Mouse (Mus musculus): ENCODE measurements around the gene Mrpl50. TPM values are rescaled to one million over a fixed set of nuclear protein-coding genes. Genes with fewer than 3 reads are reported as not detected.

The Mrpl50 gene
- 10 to 100 TPM in 1 of 26 experiments, 1 to 10 TPM in 23, under 1 TPM in 2; 0.41 to 10.3 (median 3.4) TPM for total RNA-seq (2018; cell fraction: chromatin; rRNA removed)
- total RNA-seq (2018; cell fraction: cytosol; rRNA removed), result 10 to 100 TPM in 25 of 26 experiments, 1 to 10 TPM in 1; 8.6 to 18.0 (median 13.8) TPM
- 10 to 100 TPM in 8 of 26 experiments, 1 to 10 TPM in 18; 2.5 to 23.8 (median 6.4) TPM for total RNA-seq (2018; cell fraction: nucleus; rRNA removed)
- 16.6 to 26.8 TPM (median 24.5 TPM) in 3 replicates for polyA plus RNA-seq (2018)

DNA sequence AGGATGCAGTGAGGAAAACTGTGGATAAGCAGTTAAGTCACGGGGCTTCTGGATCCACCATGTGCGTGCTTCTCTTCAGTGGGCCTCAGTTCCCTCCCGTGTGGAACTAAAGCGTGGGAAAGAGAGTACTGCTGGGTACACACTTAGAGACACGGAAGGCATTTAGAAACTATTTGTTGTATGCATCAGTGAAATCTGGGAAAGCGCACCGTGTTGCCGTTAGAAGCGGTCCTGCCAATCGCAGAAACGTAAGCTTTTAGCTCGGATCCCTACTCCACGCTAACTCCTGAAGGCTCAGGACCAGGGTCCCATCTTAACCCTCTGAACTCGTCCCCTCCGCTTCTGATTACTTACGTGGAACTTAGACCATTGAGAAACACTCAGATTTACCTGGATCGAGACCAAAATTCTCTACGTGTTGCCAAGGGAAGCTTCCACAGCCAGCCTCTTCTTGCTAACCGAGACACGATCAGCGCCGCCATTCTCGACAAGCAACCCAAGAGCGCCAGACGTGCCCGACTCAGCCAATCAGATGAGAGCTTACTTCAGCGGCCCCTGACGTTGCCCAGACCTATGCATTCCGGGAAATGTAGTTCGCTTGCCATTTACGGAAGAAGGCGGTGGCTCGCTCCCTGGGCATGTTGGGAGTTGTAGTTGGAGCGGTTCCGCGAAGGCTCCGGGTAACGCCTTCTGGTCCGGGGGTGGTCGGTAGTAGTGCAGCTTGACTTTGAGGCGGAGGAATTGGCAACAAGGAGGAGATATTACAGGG, at the start of gene Mrpl50, which contains the start of gene Zfp189:
Mrpl50 (minus strand) TSS at position 522 of the 769 bp plus-strand sequence.
Zfp189 (plus strand) TSS at position 605 of the 769 bp plus-strand sequence.
- H3K79me2 ChIP-seq (ENCODE audit: inconsistent target), result peaks cover 51% of the 10 kb centered on the region
- peak within 1 kb of the TSS; percentile 93 for H3K4me3 ChIP-seq (ENCODE audit: inconsistent target)
- no peaks in the 10 kb centered on the region for H3K36me3 ChIP-seq (ENCODE audit: inconsistent target)
- H3K27ac ChIP-seq, result peak within 1 kb of the TSS; percentile 52
- WGBS (ENCODE audit: missing documents), result under 1% methylated on average over 41 of the region's 41 CpGs

DNA sequence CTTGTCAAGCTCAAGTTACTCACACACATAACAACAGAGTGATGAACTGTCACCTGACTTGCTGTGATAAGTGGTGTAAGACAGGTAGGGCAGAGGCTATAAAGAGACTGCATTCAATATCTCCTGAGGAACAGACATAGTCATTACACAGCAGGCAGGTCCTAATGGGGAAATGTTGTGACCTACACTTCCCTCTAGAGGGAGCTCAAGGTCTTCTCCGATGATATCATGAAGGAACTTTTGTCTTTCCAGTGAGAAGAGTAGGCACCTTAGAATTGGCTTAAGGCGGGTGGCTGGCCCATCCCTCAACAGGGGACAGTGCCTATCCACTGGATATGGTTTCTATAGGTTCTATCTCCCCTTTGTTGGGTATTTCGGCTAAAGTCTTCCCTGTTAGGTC, 46.7 kb upstream of the Mrpl50 start:
- 23% methylated on average over 3 of the region's 3 CpGs for WGBS (ENCODE audit: missing documents)
- H3K36me3 ChIP-seq (ENCODE audit: inconsistent target), result no peaks in the 10 kb centered on the region
- no peak overlapping the region for H3K27ac ChIP-seq
- H3K4me3 ChIP-seq (ENCODE audit: inconsistent target), result no peak overlapping the region
- no peaks in the 10 kb centered on the region for H3K79me2 ChIP-seq (ENCODE audit: inconsistent target)

DNA sequence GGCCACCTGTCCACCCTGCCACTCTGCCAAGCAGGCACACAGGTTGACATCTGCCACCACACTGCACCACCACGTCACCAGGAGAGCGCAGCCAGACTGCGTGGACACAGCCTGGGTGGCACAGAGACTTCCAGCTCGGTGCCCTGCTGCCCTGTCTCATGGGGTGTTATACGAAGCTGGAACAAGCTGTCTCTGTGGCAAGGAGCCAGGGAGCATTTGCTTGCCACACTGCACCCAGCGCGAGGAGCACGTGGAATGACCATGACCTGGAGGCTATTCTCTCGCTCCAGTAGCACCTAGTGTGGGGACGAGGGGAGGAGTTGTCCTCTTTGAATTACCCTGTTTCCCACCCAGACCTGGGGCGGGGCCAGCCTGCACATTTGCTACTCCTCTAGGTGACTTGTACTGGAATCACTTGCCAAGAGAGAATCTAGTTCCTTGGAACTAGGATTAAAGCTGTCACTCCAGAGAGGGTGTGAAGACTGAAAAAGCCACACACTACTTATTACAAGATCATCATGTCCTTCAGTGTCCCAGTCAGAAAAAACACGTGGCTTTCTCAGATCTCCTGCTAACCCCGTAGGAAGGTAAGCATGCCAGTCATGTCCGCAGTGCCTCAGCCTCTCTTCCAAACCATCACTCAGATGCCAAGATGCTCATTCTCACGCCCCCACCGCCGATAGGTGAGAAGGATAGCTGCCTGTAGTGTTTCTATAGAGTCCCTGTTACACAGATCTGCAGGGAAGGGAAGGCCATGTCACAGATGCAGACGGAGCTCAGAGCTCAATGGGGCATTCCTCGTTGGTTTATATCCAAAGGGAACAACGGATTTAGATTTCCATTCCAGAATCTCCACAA, 39.3 kb upstream of the Mrpl50 start:
- Histone ChIP-seq H3K79me2 (ENCODE audit: inconsistent target) (no peaks in the 10 kb centered on the region), H3K4me3 (ENCODE audit: inconsistent target) (no peak overlapping the region), H3K36me3 (ENCODE audit: inconsistent target) (no peaks in the 10 kb centered on the region), H3K27ac (no peak overlapping the region)
- WGBS (ENCODE audit: missing documents), result 80% methylated on average over 20 of the region's 20 CpGs

DNA sequence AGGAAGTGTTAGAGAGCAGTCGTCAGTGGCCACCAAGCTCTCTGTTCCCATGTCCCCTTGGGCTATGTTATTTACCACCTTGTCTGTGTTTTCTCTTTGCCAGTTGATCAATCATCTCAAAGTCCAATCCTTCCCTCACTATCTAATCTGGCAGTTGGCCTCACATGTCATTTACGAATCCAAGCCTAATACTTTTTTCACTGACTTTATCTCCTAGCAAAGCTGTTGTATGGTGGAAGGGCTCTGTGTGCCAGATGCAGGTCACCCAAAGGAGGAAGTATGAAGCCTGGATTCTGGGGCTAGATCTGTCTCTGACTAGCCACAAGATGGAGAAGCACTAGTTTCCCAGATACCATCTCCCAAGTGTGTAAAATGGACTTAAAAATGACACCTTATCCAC, 37.3 kb upstream of the Mrpl50 start:
- H3K36me3 ChIP-seq (ENCODE audit: inconsistent target), result no peaks in the 10 kb centered on the region
- no peaks in the 10 kb centered on the region for H3K79me2 ChIP-seq (ENCODE audit: inconsistent target)
- H3K27ac ChIP-seq, result no peak overlapping the region
- 58% methylated on average over 2 of the region's 2 CpGs for WGBS (ENCODE audit: missing documents)
- H3K4me3 ChIP-seq (ENCODE audit: inconsistent target), result no peak overlapping the region

DNA sequence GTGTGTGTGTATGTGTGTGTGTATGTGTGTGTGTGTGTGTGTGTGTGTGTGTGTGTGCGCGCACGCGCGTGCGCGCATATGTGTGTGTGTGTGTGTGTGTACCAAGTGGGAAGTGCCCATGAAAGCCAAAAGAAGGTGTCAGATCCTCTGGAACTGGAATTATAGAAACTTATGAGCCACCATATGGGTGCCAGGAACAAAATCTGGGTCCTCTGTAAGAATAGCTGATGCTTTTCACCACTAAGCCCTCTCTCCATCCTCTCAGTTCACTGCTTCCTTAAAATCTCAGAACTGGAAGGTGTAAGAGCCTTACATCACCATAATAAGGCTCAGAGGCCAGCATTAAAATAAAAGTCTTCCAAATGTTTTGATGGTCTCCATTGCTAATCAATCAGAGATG, 36.5 kb upstream of the Mrpl50 start:
- Histone ChIP-seq H3K79me2 (ENCODE audit: inconsistent target) (no peaks in the 10 kb centered on the region), H3K27ac (no peak overlapping the region), H3K36me3 (ENCODE audit: inconsistent target) (no peaks in the 10 kb centered on the region), H3K4me3 (ENCODE audit: inconsistent target) (no peak overlapping the region)
- WGBS (ENCODE audit: missing documents), result no CpG with 5 or more reads among the region's 7 CpGs

DNA sequence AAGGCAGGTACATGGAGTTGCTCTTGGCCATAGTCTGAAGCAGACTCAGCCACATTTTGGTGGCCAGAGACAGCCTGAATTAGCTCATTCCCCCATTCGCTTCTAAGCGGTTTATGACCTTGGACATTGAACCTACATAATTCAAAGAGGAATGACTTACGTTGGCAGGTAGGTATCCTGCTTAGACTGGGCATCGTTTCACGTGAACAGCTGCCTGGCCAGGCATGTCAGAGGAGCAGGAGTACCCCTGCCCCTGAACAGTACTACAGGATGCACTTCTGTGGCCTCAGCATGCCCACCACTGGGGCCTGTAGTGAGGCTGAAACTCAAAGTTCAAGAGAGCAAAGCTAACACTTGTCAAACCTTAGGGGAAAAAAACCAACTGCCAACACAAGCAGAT, 32.5 kb upstream of the Mrpl50 start:
- Histone ChIP-seq H3K79me2 (ENCODE audit: inconsistent target) (no peaks in the 10 kb centered on the region), H3K4me3 (ENCODE audit: inconsistent target) (no peak overlapping the region), H3K36me3 (ENCODE audit: inconsistent target) (no peaks in the 10 kb centered on the region), H3K27ac (no peak overlapping the region)
- WGBS (ENCODE audit: missing documents), result 91% methylated on average over 5 of the region's 5 CpGs

DNA sequence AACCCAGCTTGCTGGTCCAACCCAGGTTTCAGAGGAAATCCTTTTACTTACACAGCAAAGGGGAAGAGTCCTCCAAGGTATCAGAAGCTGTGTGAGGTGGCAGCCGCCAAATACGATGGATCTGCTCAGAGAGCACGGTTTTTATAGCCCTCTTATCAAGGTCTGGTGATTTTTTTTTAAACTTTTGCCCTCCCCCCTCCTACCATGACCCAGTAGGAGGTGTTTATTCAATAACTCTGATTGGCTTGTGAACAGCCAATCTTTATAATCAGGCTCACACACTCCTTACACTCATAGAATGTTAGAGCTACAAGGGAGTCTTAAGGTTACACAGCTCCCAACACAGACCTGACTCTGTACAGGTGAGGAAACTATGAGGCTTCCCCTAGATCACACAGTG, 28.5 kb upstream of the Mrpl50 start, which contains the start of gene Aldob:
Aldob (minus strand) TSS at position 164 of the 400 bp plus-strand sequence.
- Histone ChIP-seq H3K36me3 (ENCODE audit: inconsistent target) (no peaks in the 10 kb centered on the region), H3K79me2 (ENCODE audit: inconsistent target) (no peaks in the 10 kb centered on the region), H3K4me3 (ENCODE audit: inconsistent target) (no peak within 1 kb of the TSS), H3K27ac (no peak within 1 kb of the TSS)
- 49% methylated on average over 3 of the region's 3 CpGs for WGBS (ENCODE audit: missing documents)

DNA sequence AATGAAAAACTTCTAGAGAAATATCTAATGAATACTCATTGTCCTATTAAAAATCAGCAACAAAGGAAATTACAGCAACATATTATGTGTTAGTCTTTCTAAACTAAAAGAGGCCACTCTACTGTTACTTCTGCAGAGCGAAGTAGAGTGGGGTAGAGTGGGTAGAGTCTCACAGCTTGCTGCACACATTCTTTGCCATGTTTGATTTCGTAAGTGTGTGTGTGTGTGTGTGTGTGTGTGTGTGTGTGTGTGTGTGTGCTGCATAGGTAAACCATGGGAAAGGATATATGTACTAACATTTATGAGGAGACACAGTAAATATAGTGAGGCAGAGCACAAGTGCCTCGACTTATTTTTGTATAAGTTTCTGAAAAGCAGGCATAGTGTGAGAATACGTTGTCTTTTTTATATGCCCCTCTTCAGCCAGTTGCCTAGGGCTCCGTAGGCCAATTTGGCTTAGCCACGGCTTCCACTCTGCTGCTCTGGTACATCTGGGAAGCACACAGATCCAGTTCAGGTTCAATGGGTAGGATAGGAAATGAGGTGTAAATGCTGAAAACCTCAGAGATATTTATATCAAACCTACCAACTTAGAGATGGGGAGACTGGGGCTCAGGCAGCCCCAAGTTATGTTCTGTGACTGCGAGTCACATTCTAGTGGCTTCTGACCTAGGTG, 26.8 kb upstream of the Mrpl50 start:
- WGBS (ENCODE audit: missing documents), result 99% methylated on average over 7 of the region's 7 CpGs
- Histone ChIP-seq H3K4me3 (ENCODE audit: inconsistent target) (no peak overlapping the region), H3K79me2 (ENCODE audit: inconsistent target) (no peaks in the 10 kb centered on the region), H3K27ac (no peak overlapping the region), H3K36me3 (ENCODE audit: inconsistent target) (no peaks in the 10 kb centered on the region)

DNA sequence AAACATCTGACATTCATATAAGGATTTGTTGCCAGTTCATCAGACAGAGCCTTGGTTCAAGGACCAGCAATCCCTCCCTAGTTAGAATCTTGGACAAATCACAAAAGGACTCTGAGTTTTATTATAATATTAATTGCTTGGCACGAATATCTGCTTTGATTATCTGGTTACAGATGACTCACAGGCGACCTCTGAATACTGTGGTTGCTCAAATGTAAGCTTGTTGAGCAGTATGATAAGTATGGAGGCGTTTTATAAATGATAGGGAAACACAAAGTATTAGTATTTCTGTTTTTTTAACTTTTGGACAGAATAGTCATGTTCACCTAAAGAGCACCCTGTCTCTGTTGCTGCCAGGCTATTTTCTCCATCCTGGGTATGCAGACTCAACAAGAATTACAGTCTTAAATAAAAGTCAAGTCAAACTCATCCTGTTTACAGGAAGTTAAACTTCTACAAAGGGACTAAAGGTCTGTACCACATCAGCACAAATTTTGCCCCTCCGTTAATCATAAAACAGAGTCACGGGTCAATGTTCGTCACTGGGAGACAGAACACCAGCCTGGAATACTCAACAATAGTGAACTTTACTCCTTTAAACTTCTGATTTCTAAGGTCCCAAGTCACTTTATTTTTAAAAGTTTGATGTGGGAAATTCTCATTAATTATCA, 26.1 kb upstream of the Mrpl50 start:
- no peaks in the 10 kb centered on the region for H3K79me2 ChIP-seq (ENCODE audit: inconsistent target)
- no peaks in the 10 kb centered on the region for H3K36me3 ChIP-seq (ENCODE audit: inconsistent target)
- H3K27ac ChIP-seq, result no peak overlapping the region
- H3K4me3 ChIP-seq (ENCODE audit: inconsistent target), result no peak overlapping the region
- 82% methylated on average over 6 of the region's 6 CpGs for WGBS (ENCODE audit: missing documents)

DNA sequence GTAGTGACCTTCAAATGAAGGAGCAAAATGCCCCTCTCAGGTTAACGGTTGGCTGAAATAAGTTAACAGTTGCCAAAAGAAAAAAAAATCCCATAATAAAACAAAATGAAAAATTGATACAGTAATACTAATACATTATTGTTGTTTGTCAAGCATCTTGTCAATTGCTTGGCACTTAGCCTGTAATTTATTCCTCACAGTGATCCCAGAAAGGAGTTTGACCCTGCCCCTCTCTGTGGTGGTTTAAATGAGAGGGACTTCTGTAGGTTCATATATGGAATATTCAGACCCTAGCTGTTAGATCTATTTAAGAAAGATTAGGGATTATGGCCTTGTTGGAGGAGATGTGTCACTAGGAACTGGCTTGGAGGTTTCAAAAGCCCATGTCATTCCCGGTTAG, 25.1 kb upstream of the Mrpl50 start:
- Histone ChIP-seq H3K27ac (no peak overlapping the region), H3K4me3 (ENCODE audit: inconsistent target) (no peak overlapping the region), H3K79me2 (ENCODE audit: inconsistent target) (no peaks in the 10 kb centered on the region), H3K36me3 (ENCODE audit: inconsistent target) (no peaks in the 10 kb centered on the region)
- WGBS (ENCODE audit: missing documents), result 88% methylated on average over 2 of the region's 2 CpGs

DNA sequence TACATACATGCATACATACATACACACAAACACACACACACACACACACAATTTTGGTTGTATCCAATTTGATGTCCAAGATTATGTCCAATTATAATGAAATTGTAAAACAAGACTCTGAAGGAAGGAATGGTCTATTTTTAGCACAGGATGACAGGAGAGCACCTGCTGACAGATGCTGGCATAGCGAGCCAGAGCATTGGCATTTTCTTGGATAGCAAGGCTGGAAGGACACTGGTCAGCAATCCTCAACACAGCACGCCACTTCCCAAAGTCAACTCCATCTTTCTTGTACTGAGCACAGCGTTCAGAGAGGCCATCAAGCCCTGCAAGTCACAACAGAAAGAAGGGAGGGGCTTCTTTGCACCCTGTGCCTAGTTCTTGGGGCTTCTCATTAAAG, 20.1 kb upstream of the Mrpl50 start:
- no peak overlapping the region for H3K4me3 ChIP-seq (ENCODE audit: inconsistent target)
- H3K36me3 ChIP-seq (ENCODE audit: inconsistent target), result no peaks in the 10 kb centered on the region
- no peak overlapping the region for H3K27ac ChIP-seq
- 85% methylated on average over 3 of the region's 3 CpGs for WGBS (ENCODE audit: missing documents)
- H3K79me2 ChIP-seq (ENCODE audit: inconsistent target), result no peaks in the 10 kb centered on the region

DNA sequence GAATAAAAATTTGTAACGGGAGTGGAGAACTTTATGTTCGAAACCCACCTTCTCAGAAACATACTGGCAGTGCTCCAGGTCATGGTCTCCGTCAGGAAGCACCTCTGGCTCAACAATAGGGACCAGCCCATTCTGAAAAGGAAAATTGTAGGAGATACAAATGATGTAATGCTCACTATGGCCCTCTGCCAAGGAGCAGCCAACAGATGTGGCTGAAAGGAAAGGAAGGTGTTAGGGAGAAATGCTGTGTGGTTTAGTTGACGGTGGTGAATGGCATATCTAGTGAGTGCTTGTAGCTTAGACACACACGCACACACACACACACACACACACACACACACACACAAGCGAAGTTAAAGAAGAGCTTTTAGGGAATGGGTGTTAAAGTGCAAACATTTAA, 18.8 kb upstream of the Mrpl50 start:
- no peaks in the 10 kb centered on the region for H3K36me3 ChIP-seq (ENCODE audit: inconsistent target)
- no peak overlapping the region for H3K4me3 ChIP-seq (ENCODE audit: inconsistent target)
- no peaks in the 10 kb centered on the region for H3K79me2 ChIP-seq (ENCODE audit: inconsistent target)
- H3K27ac ChIP-seq, result no peak overlapping the region
- WGBS (ENCODE audit: missing documents), result 57% methylated on average over 6 of the region's 6 CpGs

DNA sequence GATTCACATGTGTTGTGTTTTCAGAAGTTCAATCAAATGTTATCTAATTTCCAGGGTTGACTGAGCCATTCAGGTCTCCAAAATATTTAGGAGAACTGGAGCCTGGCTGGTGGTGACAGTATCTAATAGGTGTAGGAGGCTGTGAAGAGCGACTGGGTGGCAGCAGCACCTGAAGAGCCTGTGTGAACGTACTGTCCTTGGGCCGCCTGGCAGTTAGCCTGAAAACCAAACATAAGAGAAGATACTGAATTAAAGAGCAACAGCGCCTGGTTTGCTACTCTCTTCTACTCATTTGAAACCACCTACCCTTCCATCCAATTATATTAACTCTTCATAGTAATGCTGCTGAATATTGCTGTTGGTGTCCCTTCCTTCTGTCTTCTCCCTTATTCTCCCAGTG, 15.8 kb upstream of the Mrpl50 start:
- WGBS (ENCODE audit: missing documents), result 95% methylated on average over 4 of the region's 4 CpGs
- Histone ChIP-seq H3K4me3 (ENCODE audit: inconsistent target) (no peak overlapping the region), H3K79me2 (ENCODE audit: inconsistent target) (no peaks in the 10 kb centered on the region), H3K36me3 (ENCODE audit: inconsistent target) (no peaks in the 10 kb centered on the region), H3K27ac (no peak overlapping the region)
